Mouse (Mus musculus): ENCODE measurements around the gene Hoxa7. TPM values are rescaled to one million over a fixed set of nuclear protein-coding genes. Genes with fewer than 3 reads are reported as not detected.

Hoxa7 gene
- total and polyA plus RNA-seq, 3 experiments: 0.17 TPM; not detected in 2

DNA sequence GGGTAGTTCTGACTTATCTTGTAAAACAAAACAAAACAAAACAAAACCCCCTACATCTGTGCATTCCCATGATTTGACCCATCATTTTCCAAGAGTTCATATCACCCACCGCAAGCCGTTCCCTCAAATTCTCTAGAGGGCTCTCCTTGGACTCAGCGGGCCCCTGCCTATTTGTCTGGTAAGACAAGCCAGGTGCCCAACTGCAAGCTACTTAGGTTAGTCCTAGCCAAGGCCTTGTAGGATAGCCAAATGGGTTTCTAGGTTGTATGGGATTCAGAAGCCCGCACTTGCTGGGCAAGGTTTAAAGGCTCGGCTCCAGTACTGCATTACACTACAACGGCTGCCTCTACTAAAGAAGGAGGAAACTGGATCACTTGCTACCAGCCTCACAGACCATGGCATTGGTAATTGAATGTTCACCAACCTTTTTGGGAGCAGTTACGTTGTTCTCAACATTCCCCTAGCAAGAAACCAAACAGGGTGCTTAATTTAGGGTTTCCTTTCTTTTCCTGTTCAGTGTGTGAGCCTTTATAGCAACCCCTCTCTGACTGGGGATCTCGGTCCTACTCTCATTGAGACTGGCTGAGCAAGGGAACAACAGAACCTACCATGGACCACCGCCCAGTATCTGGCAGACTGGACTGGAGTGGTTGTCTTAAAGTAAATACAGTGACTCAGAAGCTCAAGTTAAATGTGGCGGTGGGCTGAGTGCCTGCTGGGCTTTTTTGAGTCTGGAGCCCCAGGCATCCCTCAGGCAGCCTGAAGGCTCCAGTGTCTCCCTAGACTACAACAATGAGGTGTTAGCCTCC is 15.9 kb upstream of the Hoxa7 start:
- H3K9me3 ChIP-seq (replicated peaks; ENCODE audit: insufficient read depth, low read length): no peaks in the 10 kb centered on the region
- no peak for TF ChIP-seq ZC3H11A (IDR thresholded peaks at IDR 0.05; ENCODE audit: low read depth, low read length)
- no peak for TF ChIP-seq KAT2A (conservative IDR thresholded peaks at IDR 0.05; ENCODE audit: low read depth, low read length)
- TF ChIP-seq RAD21 (IDR thresholded peaks at IDR 0.05; ENCODE audit: low read depth, low read length): no peak
- TF ChIP-seq ETS1 (IDR thresholded peaks at IDR 0.05; ENCODE audit: low read depth, low read length): no peak
- TF ChIP-seq EP300 (IDR thresholded peaks at IDR 0.05; ENCODE audit: low read depth in 1 of 2, low read length in 2 of 2): no peak
- TF ChIP-seq ELF1 (IDR thresholded peaks at IDR 0.05; ENCODE audit: low read depth, low read length): no peak
- TF ChIP-seq TBP (IDR thresholded peaks at IDR 0.05; ENCODE audit: low read depth, low read length): no peak
- no peak for TF ChIP-seq SMC3 (IDR thresholded peaks at IDR 0.05; ENCODE audit: low read depth, low read length)
- no peak for TF ChIP-seq MEF2A (IDR thresholded peaks at IDR 0.05; ENCODE audit: extremely low read depth, insufficient replicate concordance, low read depth, low read length, poor library complexity, severe bottlenecking)
- no peak for TF ChIP-seq HCFC1 (IDR thresholded peaks at IDR 0.05; ENCODE audit: low read depth, low read length)
- TF ChIP-seq ZMIZ1 (IDR thresholded peaks at IDR 0.05; ENCODE audit: low read depth, low read length): no peak
- TF ChIP-seq POLR2A (IDR thresholded peaks at IDR 0.05; ENCODE audit: control insufficient read depth in 1 of 2, insufficient read depth in 1 of 2, low read depth in 1 of 2, low read length in 2 of 2, poor library complexity in 1 of 2): no peak
- TF ChIP-seq NELFE (IDR thresholded peaks at IDR 0.05; ENCODE audit: low read depth, low read length): no peak
- no peak for TF ChIP-seq GATA1 (IDR thresholded peaks at IDR 0.05; ENCODE audit: low read depth, low read length)
- no peaks in the 10 kb centered on the region for H3K36me3 ChIP-seq (ENCODE audit: control insufficient read depth in 1 of 2, insufficient read depth in 2 of 2, low read length in 2 of 2)
- H3K9ac ChIP-seq (ENCODE audit: control insufficient read depth, low read depth, low read length, poor library complexity, severe bottlenecking): no peak overlapping the region
- no peak for DNase-seq (ENCODE audit: low read depth, low spot score)
- H3K27ac ChIP-seq (ENCODE audit: control insufficient read depth, low read depth, low read length): no peak overlapping the region
- no peaks in the 10 kb centered on the region for H3K27me3 ChIP-seq (ENCODE audit: control insufficient read depth in 1 of 2, insufficient read depth in 2 of 2, low read length in 2 of 2)
- H3K4me3 ChIP-seq (ENCODE audit: control insufficient read depth in 1 of 2, insufficient read depth in 1 of 2, low read depth in 2 of 2, low read length in 2 of 2): no peak overlapping the region
- H3K4me1 ChIP-seq (ENCODE audit: control insufficient read depth in 1 of 2, insufficient read depth in 2 of 2, low read length in 2 of 2): no peaks in the 10 kb centered on the region
- H3K79me2 ChIP-seq (ENCODE audit: control insufficient read depth, insufficient read depth, low read length, poor library complexity): no peaks in the 10 kb centered on the region

DNA sequence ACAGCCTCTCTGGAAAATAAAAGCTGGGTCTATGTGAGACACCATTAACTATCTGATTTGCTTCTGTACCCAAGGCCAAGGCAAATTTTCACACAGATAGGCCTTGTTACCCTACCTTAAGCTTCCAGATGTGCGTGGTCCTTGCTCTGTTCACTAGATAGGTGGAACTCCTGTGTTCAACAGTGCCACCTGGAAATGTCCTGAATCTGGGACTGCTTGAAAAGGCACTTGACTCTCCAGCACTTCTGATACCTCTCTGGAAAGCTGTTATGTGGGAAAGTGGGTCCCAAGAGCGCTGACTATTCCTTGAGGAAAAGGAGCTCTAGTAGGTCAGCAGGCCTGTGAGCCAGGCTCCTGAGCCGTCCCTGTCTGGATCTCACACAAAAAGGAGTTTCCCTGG is 15.2 kb upstream of the Hoxa7 start:
- Histone ChIP-seq H3K36me3 (ENCODE audit: control insufficient read depth in 1 of 2, insufficient read depth in 2 of 2, low read length in 2 of 2) (no peaks in the 10 kb centered on the region), H3K27me3 (ENCODE audit: control insufficient read depth in 1 of 2, insufficient read depth in 2 of 2, low read length in 2 of 2) (no peaks in the 10 kb centered on the region), H3K9ac (ENCODE audit: control insufficient read depth, low read depth, low read length, poor library complexity, severe bottlenecking) (no peak overlapping the region), H3K9me3 (replicated peaks; ENCODE audit: insufficient read depth, low read length) (no peaks in the 10 kb centered on the region), H3K4me1 (ENCODE audit: control insufficient read depth in 1 of 2, insufficient read depth in 2 of 2, low read length in 2 of 2) (no peaks in the 10 kb centered on the region), H3K4me3 (ENCODE audit: control insufficient read depth in 1 of 2, insufficient read depth in 1 of 2, low read depth in 2 of 2, low read length in 2 of 2) (no peak overlapping the region), H3K27ac (ENCODE audit: control insufficient read depth, low read depth, low read length) (no peak overlapping the region), H3K79me2 (ENCODE audit: control insufficient read depth, insufficient read depth, low read length, poor library complexity) (no peaks in the 10 kb centered on the region)
- no peak for DNase-seq (ENCODE audit: low read depth, low spot score)
- TF ChIP-seq ZMIZ1 (IDR thresholded peaks at IDR 0.05; ENCODE audit: low read depth, low read length) (no peak), CHD2 (IDR thresholded peaks at IDR 0.05; ENCODE audit: low read length) (no peak), NELFE (IDR thresholded peaks at IDR 0.05; ENCODE audit: low read depth, low read length) (no peak), RCOR1 (IDR thresholded peaks at IDR 0.05; ENCODE audit: low read depth, low read length) (no peak), ZNF384 (IDR thresholded peaks at IDR 0.05; ENCODE audit: low read depth, low read length) (no peak), USF2 (IDR thresholded peaks at IDR 0.05; ENCODE audit: borderline replicate concordance in 1 of 2, insufficient read depth in 1 of 2, low read depth in 1 of 2, low read length in 2 of 2) (no peak), ZC3H11A (IDR thresholded peaks at IDR 0.05; ENCODE audit: low read depth, low read length) (no peak), TAL1 (IDR thresholded peaks at IDR 0.05; ENCODE audit: low read length) (no peak), POLR2AphosphoS5 (IDR thresholded peaks at IDR 0.05; ENCODE audit: borderline replicate concordance, low read depth, low read length) (no peak)
